Mouse (Mus musculus) C2C12 (cell line): ENCODE results near the gene Cadps2.

ENCODE experiments used
- CEBPB ChIP-seq: IDR thresholded peaks from one replicate; pipeline ENCODE4 v1.6.1; 2011; ENCODE audit warnings: low read depth, mild to moderate bottlenecking, control low read depth, moderate library complexity
- CTCF ChIP-seq: IDR thresholded peaks from one replicate; pipeline ENCODE4 v1.5.1; 2011; ENCODE audit not compliant: control insufficient read depth, insufficient read depth, insufficient read length
- FOSL1 ChIP-seq: IDR thresholded peaks from one replicate; pipeline ENCODE4 v1.8.0; 2011; ENCODE audit warnings: mild to moderate bottlenecking, low read length; ENCODE audit not compliant: poor library complexity, insufficient read depth, severe bottlenecking
- MAX ChIP-seq: IDR thresholded peaks from one replicate; pipeline ENCODE4 v1.6.1; 2011; ENCODE audit warnings: mild to moderate bottlenecking, control low read depth
- MYOD1 ChIP-seq: IDR thresholded peaks from one replicate; pipeline ENCODE4 v1.6.1; 2011; ENCODE audit warnings: low read depth; ENCODE audit not compliant: control insufficient read depth, insufficient read length
- MYOG ChIP-seq: IDR thresholded peaks from one replicate; pipeline ENCODE4 v1.6.1; 2011; ENCODE audit not compliant: control insufficient read depth, insufficient read length; ENCODE audit errors: extremely low read depth
- USF1 ChIP-seq: IDR thresholded peaks from one replicate; pipeline ENCODE4 v1.6.1; 2011; ENCODE audit warnings: low read depth, mild to moderate bottlenecking, control low read depth, moderate library complexity

DNA sequence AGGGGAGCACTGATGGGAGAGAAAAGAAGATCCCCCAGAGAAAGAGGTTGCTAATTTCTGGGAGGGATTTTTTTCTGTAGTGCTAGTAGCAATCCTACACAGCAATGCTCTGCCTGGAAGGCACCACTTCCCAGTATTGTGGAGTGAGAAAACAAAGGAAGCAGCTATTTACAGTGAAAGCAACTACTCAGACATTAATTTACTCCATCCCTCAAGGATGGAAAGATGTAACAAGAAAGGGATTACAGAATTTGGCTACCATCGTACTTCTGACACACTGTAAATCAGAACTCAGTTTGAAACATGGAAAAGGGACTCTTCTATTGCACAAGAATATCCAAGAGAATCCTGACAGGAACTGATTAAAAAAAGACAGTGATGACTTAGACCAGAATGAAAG is 29.1 kb downstream of the Cadps2 start:
- TF ChIP-seq CEBPB (no peak), CTCF (no peak), MAX (no peak), MYOD1 (no peak), USF1 (no peak), FOSL1 (no peak), MYOG (no peak)
